Mouse (Mus musculus) heart, adult 11 months (tissue): ENCODE data around the gene Sft2d1.
"Not testable (repeated sequence)": the region's sequence is repeated elsewhere in the genome, so short reads cannot be mapped to it uniquely, and the experiment has no call there.

Experiments used
- DNase-seq: peaks from one replicate; pipeline ENCODE4 v3.0.0; 2022

Gene Sft2d1

DNA sequence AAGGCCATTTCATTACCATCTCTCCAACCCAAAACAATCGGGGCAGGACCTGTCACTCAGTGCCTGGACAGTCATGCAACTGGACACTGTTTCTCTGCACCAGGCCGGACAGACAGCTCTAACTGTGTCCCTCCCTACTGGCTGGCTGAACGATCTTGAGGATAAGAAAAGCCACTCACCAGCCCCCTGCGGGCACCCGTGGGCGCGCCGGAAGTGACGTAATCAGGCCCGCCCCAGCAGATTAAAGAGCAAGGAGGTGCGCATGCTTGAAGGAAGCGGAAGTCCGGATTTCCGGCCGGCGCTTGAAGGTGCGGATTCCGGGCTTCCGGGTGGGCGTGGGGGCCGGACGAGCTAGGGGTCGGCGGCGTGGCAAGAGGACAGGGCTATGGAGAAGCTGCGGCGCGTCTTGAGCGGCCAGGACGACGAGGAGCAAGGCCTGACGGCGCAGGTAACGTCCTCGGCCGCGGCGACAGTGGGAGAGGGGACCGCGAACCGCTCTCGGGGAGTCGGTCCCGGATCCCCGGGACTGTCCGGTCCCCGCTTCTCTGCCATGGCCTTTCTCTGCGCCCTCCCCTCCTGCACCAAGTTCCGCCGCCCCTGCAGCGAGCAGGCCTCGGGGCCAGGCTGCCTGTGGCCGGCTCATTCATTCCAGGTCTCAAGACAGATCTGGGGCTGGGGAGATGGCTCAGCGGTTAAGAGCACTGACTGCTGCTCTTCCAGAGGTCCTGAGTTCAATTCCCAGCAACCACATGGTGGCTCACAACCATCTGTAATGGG lies at the start of gene Sft2d1:
Sft2d1 (plus strand) TSS at position 265 of the 777 bp plus-strand sequence.
- DNase-seq = peak; percentile 100

- not testable (repeated sequence) for DNase-seq
Observed at GRCm38 (mm10) chr17:8264638-8265037, 46.3 kb upstream of the Sft2d1 start.

DNA sequence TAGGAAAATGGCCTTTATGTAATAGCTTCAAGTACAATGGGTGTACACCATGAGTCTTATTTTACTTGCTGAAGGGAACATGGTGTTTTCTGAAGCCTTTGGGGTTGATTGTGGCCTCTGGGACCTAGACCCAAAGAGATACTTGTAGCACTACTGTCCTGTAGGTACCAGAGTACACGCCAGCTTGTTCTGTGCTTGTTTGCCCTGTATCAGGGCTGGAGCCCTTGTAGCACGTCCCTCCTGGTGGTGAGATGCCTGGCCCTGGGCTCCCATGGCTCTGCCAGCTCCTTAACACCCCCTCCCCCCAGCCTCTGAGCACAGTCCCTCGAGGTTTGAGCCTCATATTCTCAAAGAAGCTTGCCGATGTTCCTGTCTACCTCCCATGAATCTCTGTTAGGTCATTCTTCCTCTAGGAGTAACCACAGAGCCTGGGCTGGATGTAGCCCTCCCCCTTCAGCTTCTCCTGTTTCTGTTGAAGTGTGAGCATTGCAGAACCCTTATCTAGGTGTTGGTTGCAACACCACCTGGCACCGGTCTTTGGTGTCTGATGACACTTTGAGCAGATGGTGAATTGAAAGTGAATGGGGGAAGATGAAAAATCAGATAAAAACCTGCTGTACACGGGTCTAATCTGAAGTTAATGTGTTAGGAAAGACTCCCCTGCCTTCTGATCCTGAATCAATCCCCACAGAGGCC lies 38.7 kb upstream of the Sft2d1 start:
- DNase-seq = no peak

- no peak for DNase-seq
Observed at GRCm38 (mm10) chr17:8272951-8273350, 38.0 kb upstream of the Sft2d1 start.

GRCm38 (mm10) chr17:8276071-8276470 lies 34.8 kb upstream of the Sft2d1 start:
- no peak for DNase-seq

DNA sequence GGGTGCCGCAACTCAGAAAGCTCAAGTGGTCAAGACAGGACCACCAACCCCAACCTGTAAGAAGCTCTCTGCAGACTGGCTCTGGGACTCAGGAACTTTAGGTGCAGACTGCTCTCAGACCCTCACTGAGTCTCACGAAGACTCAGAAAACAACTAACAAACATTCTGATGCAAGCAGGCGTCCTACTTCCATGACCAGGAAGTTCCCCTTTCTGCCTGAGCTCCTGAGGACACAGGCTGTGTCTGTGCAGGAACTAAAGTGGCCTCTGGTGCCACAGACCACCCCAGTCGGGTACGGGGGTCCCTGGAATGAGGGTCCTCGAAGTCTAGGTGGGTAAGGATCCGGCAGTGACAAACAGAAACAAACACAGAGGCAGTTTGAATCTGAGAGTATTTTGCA lies 34.2 kb upstream of the Sft2d1 start:
- no peak for DNase-seq

DNA sequence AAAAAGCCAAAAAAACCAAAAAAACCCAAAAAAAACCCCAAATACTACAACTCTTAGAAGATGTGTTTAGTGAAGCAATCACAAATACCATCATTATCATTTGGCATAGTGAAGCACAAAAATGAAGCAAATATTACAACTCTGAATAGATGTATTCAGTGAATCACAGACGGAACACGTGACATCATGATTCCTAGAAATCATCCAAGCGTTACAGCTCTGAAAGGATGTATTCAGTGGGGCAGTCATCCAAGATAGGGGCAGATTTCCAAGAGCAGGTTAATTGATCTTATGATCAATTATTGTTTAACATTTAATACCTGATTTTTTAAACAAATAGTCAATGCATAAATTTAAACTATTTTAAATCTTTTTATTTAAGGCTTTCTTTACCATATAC lies 33.6 kb upstream of the Sft2d1 start:
- no peak for DNase-seq

- DNase-seq = no peak
Observed at GRCm38 (mm10) chr17:8278356-8278755, 32.5 kb upstream of the Sft2d1 start.

DNA sequence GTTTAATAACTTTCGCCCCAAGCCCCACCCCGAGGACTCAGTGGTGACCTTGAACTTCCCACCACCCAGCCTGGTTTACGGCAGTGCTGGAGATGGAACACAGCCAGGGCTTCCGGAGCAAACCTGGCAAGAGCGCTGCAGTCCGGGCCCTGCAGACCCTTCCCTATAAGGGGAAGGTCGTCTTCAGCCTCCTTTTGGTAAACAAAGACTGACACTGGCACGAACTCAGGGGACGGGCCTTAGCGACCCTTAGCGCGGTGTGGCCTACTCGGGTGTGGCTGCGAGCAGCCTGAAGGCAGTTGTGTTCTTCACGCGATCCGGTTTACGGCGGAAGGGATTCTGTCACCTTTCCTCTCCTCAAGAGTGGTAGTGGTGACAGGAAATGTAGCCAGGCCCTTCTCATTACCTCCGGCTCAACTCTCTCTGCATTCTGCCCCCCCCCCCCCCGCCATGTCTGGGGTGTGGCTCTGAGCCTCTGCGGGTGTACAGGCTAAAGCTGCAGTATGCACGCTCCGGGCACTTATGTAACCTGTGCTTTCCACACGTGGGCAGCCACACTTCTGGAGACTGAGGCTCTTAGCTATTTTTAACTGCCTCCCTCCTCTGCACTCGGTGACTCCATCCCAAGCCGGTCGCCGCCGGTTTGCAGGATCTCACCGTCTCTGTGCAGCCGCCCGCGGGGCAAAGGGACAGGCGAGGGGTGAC lies 27.9 kb upstream of the Sft2d1 start, which contains the start of gene Mpc1:
Mpc1 (plus strand) TSS at position 84 of the 705 bp plus-strand sequence.
- DNase-seq = peak; percentile 99

DNA sequence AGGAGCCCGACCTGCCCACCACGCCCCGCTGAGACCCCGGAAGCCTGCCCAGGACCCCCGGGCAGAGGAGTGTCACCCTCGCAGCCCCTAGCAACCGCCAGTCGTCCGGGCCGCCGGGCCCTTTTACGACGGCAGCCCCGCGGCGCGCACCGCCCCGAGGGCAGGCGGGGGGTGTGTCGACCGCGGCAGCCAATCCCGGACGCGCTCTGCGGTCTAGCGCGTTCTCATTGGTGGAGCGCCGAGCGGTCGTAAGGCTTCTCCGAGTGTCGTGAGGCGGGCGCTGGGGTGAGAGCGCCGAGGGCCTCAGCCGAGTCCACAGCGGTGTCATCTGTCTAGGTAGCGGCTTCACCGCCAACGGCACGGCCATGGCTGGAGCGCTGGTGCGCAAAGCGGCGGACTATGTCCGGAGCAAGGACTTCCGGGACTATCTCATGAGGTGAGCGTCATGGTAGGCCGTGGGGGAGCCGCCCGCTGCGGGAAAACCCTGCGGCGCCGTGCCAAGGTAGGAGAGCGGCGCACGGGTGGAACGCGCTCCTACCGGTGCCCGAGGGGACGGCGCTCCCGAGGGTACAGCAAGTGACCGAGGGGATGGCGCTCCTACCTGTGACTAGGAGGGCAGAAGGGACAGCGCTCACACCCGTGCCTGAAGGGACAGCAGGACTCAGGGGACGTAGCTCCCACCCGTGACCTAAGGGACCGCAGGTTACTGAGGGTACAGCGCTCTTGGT lies 27.2 kb upstream of the Sft2d1 start:
- DNase-seq = peak; percentile 100

GRCm38 (mm10) chr17:8284254-8284661 lies 26.6 kb upstream of the Sft2d1 start:
- peak; percentile 97 for DNase-seq

DNA sequence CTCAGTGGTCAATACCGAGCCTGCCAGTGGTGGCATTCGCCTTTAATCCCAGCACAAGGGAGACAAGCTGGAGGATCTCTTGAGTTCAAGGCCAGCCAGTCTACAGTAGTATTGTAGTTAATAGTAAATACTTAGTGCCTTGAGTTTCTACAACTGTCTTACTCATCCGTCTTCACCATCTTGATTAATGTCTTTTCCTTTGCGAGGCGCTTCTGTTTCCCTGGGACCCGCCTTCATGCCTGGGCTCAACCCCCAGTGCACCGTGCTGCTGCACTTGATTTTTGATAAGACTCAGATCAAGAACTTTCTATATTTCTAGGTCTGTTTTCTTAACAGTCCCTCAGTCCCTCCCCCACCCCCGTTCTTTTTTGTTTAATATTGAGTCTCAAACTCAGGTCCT lies 25.8 kb upstream of the Sft2d1 start:
- no peak for DNase-seq

- DNase-seq = no peak
Observed at GRCm38 (mm10) chr17:8286987-8287386, 23.9 kb upstream of the Sft2d1 start.

GRCm38 (mm10) chr17:8289993-8290679 lies 20.8 kb upstream of the Sft2d1 start:
- DNase-seq = no peak

DNA sequence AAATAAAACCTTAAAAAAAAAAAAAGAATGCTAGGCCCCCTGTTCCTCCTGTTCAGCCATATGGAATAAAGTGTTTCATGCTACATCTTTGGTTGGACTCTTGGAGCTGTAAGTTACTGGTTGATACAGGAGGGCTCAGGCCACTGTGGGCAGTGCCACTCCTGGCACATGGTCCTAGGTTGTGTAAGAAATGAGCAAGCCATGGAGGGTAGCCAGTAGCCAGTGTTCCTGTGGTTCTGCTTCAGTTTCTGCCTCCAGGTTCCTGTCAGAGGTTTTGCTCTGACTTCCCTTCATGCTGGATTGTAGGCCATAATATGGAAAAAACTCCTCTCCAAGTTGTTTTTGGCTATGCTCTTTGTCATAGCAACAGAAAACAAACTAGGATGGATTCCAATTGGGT lies 20.2 kb upstream of the Sft2d1 start:
- DNase-seq = no peak

- no peak for DNase-seq
Observed at GRCm38 (mm10) chr17:8295825-8296224, 15.1 kb upstream of the Sft2d1 start.

GRCm38 (mm10) chr17:8296313-8296844 lies 14.5 kb upstream of the Sft2d1 start:
- DNase-seq = peak; percentile 71

- DNase-seq = peak; percentile 61
Observed at GRCm38 (mm10) chr17:8297746-8298145, 13.2 kb upstream of the Sft2d1 start.

DNA sequence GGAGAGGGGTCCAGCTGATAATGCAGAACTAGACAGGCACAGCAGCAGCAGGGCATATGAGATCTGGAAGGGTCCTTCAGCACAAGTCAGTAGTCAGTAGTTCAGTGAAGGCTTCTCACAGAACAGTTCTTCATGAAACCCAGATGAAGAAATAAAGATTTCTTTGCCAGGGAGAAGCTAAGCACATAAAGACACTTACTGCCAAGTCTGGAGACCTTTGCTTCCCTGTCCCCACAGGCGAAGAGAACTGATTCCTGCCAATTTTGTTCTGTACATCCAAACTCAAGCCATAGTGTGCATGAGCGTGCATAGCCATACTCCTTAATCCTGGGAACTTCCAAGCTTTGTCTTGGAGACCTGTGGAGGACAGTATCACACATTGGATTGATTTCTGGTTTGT lies 12.6 kb upstream of the Sft2d1 start:
- DNase-seq = peak; percentile 59

GRCm38 (mm10) chr17:8299524-8299923 lies 11.4 kb upstream of the Sft2d1 start:
- peak; percentile 72 for DNase-seq

- DNase-seq = peak; percentile 31
Observed at GRCm38 (mm10) chr17:8301515-8301914, 9.4 kb upstream of the Sft2d1 start.
